Mouse (Mus musculus) bone marrow, adult 2 months (tissue): ENCODE measurements at regions not wholly inside any gene's neighbourhood (a gene's known extent, or its start where the extent isn't known, plus 50 kb on each side); places are given as distances from the start of the nearest gene placed in this dataset.
A peak's percentile ranks its signal among the peaks of the same experiment; 100 is the strongest.

ENCODE experiments used
- H3K27ac ChIP-seq: fragments of 200-500 bp; 2 replicates; pipeline ENCODE4 v1.5.1; 2012; ENCODE audit warnings: low read depth, mild to moderate bottlenecking, control low read depth, inconsistent platforms, low read length; ENCODE audit not compliant: control insufficient read depth, poor library complexity, insufficient read depth
- H3K4me1 ChIP-seq: fragments of 200-500 bp; 2 replicates; pipeline ENCODE4 v1.6.1; 2011; ENCODE audit warnings: low read length; ENCODE audit not compliant: control insufficient read depth, insufficient read depth
- H3K4me3 ChIP-seq: fragments of 200-500 bp; replicated peaks from 2 replicates; pipeline ENCODE3; 2011; ENCODE audit warnings: mild to moderate bottlenecking, low read depth, low read length, control low read depth; ENCODE audit not compliant: control insufficient read depth
- CTCF ChIP-seq: fragments of 200-500 bp; IDR thresholded peaks from 2 replicates; pipeline ENCODE4 v1.5.1; 2011; ENCODE audit warnings: low read length, control low read depth; ENCODE audit not compliant: control insufficient read depth, insufficient read depth
- POLR2A ChIP-seq: fragments of 200-500 bp; IDR thresholded peaks from 2 replicates; pipeline ENCODE4 v1.6.1; 2011; ENCODE audit warnings: low read depth, mild to moderate bottlenecking, control low read depth, low read length, borderline replicate concordance; ENCODE audit not compliant: control insufficient read depth
- WGBS: fragments of 180-500 bp; shearing (Covaris S2); methylation state at CpG from one replicate; pipeline ENCODE4 v1.1.7; 2018; 5-methylcytosine and 5-hydroxymethylcytosine counted together

DNA sequence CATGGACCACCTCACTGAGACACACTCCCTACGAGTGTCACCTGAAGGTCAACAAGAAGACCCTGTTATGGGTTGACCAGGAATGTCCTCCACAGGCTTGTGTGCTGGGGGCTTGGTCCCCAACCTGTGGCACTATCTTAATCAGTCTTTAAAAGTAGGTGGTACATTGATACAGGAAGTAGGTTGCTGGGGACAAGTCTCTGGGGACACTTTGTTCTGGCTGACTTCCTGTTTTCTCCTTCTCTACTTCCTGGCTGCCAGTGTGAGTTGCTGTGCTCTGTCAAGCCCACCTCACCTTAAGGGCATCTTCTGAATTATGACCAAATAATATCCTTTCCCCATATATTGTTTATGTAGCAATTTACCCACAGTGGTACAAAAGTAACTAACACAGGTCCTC, 96.1 kb downstream of the Cct6b start:
- TF ChIP-seq POLR2A (no peak), CTCF (no peak)
- H3K27ac ChIP-seq, result peak overlapping the region; percentile 67

DNA sequence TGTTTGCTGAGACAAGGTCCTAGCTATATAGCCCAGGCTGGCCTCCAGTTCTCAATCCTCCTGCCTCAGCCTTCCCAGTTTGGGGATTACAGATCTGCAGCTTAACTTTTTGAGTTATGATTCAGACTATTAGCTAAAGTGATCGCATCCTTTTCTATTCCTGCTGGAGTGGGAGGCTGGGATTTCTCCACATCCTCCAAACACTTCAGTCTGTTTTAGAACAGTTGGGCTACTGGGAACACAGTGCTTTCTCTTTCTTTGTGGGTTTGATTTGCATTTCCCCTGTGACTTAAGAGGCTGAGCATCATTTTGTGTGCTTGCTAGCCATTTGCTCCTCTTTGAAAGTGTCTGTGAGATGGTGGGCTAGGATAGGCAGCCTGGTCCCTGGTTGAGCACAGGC, 100.0 kb downstream of the Cct6b start:
- no peak overlapping the region for H3K4me3 ChIP-seq
- H3K27ac ChIP-seq, result no peak overlapping the region
- H3K4me1 ChIP-seq, result no peaks in the 10 kb centered on the region
- TF ChIP-seq POLR2A (no peak), CTCF (no peak)
- WGBS, result 71% methylated on average over 1 of the region's 1 CpGs

More for the DNA sequence above, 96.1 kb downstream of the Cct6b start:
- Histone ChIP-seq H3K4me1 (no peaks in the 10 kb centered on the region), H3K4me3 (no peak overlapping the region)
- 69% methylated on average over 1 of the region's 1 CpGs for WGBS

GRCm38 (mm10) chr11:82662086-82662485, 102.0 kb downstream of the Cct6b start:
- H3K4me3 ChIP-seq, result no peak overlapping the region
- no peak overlapping the region for H3K27ac ChIP-seq
- H3K4me1 ChIP-seq, result no peaks in the 10 kb centered on the region
- WGBS, result 53% methylated on average over 3 of the region's 3 CpGs
- TF ChIP-seq POLR2A (no peak), CTCF (no peak)

- TF ChIP-seq POLR2A, result no peak
- no peak for TF ChIP-seq CTCF
- Histone ChIP-seq H3K27ac (no peak overlapping the region), H3K4me1 (no peaks in the 10 kb centered on the region), H3K4me3 (no peak overlapping the region)
- WGBS, result 48% methylated on average over 5 of the region's 5 CpGs
Measured at GRCm38 (mm10) chr11:82651751-82652150, 112.4 kb downstream of the Cct6b start.

DNA sequence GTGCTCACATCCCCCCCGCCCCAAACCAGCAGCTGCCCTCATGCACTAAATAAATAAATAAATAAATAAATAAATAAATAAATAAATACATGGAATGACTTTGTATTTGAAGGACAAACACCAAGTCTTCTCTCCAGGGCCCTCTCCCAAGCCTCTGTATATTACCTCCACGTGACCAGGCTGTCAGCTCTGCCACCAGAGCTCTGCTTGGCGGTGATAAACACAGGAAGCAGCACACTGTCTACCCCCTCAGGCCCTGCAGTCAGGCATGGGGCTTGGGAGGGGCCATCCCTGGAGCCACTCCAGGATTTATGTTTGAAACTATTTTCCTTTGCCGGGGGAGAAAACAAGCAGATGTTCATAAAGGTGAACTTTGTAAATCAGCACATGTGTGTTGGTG, 125.6 kb downstream of the Cct6b start:
- Histone ChIP-seq H3K27ac (no peak overlapping the region), H3K4me3 (no peak overlapping the region), H3K4me1 (no peaks in the 10 kb centered on the region)
- 33% methylated on average over 4 of the region's 4 CpGs for WGBS
- TF ChIP-seq CTCF (no peak), POLR2A (no peak)

DNA sequence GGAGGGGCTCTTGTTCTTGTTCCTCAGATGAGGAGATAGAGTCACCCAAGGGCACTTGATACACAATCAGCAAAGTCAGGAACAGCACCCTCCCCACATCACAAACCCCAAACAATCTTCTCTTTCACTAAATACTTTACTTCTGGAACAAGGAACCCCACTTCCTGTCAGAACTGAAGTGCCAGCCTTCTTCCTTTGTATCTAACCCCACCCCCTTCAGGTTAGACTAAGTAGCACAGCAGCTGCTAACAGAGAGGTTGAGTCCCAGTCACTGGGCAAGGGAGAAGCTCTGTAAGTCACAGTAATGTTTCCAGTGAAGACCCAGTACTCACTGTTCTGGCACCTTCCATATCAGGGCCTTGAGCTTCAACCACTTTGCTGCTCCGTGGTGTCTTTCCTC, 131.9 kb downstream of the Cct6b start:
- WGBS, result 73% methylated on average over 1 of the region's 1 CpGs
- TF ChIP-seq POLR2A (no peak), CTCF (no peak)
- Histone ChIP-seq H3K27ac (no peak overlapping the region), H3K4me1 (no peaks in the 10 kb centered on the region), H3K4me3 (no peak overlapping the region)

- 35% methylated on average over 4 of the region's 4 CpGs for WGBS
- TF ChIP-seq CTCF, result no peak
- TF ChIP-seq POLR2A, result no peak
- Histone ChIP-seq H3K27ac (no peak overlapping the region), H3K4me1 (no peaks in the 10 kb centered on the region), H3K4me3 (no peak overlapping the region)
Measured at GRCm38 (mm10) chr11:82631387-82631786, 132.7 kb downstream of the Cct6b start.

DNA sequence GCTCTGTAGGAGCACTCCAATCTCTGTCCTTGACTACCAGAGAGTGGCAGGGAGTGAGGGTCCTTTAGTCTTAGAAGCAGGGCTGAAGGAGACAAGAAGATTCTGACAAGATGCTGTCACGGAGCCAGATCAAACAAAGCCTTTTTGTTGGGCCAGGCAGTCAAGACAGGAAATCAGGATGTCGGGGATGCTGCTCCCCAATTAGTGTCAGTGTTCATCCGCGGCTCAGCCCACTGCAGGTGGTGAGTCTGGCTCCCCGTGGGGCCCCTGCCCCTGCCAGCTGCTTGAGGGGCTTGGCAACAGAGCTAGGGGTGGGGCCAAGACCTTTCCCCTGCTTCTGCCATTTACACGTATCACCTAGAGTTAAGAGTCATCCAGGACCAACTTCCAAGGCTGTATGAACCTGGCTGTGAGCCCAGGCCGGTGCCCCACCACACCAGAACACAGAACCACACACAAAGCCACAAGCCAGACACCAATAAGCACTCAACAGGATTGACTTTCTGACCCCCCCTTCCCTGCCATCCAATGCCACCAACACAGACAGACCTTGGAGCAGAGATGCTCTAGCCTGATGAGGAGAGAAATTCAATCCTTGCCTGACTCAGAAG, 137.5 kb downstream of the Cct6b start:
- TF ChIP-seq CTCF (no peak), POLR2A (no peak)
- Histone ChIP-seq H3K4me1 (no peaks in the 10 kb centered on the region), H3K4me3 (no peak overlapping the region), H3K27ac (no peak overlapping the region)
- WGBS, result 44% methylated on average over 7 of the region's 7 CpGs

DNA sequence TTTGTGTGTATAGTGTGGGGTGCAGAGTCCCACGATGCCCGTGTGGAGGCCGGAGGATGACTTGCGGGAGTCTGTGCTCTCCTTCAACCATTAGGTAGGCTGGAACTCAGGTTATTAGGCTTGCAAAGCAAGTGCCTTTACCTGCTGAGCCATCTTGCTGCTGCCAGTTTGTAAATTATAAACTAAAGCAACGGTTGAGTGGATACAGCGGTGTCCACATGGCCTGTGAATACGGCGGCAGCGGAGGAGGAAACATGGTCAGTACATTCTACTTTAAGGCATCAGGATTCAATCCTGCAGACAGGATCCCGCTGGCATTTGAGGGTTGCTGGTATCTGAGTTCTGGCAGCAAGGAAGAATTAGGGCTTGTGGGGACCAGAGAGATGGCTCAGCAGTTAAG, 143.1 kb downstream of the Cct6b start:
- Histone ChIP-seq H3K4me3 (no peak overlapping the region), H3K27ac (no peak overlapping the region), H3K4me1 (no peaks in the 10 kb centered on the region)
- 87% methylated on average over 10 of the region's 10 CpGs for WGBS
- TF ChIP-seq CTCF (no peak), POLR2A (no peak)
